Mouse (Mus musculus) adrenal gland, adult (tissue): Measurements from ENCODE around the gene Adamtsl1.

Experiments
- DNase-seq, 2 experiments: peaks; one replicate each; pipeline ENCODE4 v3.0.0; 2022 to 2023; ENCODE audit warnings: low spot score in 1 of 2; ENCODE audit not compliant: inconsistent age in 2 of 2

Adamtsl1 gene

DNA sequence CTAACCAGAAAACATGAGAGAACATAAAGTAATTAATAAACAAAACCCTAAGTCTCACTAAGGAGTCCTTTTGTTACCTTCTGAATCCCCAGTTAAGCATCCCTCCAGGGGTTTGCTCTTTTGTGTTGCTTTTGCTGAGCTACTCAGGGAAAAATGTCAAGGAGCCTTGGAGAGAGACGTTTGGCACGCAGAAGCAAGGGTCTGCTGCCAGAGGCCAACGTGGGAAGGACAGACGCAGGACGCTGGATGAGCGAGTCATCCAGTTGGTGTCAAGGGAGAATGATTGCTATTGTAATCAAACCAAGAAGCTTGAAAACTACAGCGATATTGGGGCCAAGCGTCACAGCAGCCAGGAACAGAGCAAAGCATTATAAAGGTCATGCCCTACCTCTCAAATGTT lies 517.1 kb downstream of the Adamtsl1 start:
- peak; percentile 59 to 91 for DNase-seq

DNA sequence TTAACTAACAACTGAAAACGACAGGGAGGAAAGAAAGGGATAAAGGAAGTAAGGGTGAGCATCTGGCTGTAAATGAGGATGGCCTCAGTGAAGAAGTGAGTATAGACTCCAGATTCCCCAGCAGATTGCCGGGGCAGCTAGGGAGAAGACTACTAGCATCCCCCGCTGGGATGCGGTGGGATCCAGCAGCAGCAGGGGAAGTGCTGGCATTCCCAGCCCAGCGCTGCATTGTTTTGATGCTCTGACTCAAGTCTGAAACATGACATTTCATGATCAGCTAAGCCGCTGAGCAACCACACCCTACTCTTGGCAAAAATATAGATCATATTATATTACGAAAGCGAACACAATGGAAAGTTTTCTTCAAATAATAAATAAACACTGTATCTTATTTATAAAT lies 526.9 kb downstream of the Adamtsl1 start:
- no peak for DNase-seq

DNA sequence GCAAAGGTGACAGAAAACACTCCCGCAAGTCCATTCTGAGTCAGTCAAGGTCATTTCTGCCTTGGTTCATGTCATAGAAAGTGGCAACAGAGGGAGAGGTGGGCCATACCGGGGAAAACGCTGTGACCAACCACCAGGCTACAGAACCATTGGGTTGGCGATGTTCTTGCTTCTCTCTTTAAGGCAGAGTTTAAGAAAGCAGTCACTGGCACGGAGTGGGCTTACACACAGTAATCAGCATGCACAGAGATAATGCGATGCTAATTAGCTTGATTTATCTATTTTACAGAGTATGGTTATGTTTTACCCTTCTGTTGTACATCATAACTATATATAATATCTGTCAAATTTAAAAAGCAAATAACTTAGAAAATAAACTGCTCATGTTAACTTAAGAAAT lies 531.5 kb downstream of the Adamtsl1 start:
- no peak for DNase-seq

DNA sequence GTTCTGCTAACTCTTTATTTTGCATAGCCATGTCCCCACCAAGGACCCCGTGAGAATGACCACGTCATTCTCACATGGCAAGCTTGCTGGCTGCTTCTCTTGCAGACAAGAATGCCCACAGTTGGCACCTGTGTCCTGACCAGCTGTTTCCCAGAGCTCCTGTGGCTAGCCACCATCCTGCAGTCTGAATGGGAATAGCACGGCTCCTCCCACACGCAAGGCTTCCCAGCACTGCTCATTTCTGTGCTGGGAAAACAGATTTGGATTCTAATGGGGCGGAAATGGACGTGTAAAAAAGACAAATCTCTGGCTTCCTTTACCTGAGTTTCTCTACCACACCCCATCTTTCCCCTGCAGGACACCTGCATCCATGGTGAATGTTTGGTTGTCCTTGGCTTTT lies 531.9 kb downstream of the Adamtsl1 start:
- DNase-seq = no peak

DNA sequence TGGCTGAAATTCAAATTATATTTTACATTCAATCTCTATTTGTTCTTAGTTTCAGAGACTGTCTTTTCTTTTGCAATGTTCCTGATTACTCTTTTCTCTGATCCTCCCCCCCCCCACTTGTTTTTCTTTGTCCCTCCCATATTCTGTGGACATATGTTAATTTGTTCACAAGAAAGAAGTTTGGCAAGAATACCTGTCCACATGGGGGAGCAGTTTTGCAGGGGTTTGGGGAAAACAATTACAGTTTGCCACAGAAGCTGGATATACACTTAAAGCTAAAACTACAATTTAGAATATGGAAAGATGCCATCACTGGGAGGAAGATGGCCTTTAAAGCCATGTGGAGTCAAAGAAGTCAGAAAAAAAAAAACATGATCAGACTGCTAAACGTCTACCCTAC lies 532.9 kb downstream of the Adamtsl1 start:
- DNase-seq = peak in 1 of 2 experiments; percentile 37

DNA sequence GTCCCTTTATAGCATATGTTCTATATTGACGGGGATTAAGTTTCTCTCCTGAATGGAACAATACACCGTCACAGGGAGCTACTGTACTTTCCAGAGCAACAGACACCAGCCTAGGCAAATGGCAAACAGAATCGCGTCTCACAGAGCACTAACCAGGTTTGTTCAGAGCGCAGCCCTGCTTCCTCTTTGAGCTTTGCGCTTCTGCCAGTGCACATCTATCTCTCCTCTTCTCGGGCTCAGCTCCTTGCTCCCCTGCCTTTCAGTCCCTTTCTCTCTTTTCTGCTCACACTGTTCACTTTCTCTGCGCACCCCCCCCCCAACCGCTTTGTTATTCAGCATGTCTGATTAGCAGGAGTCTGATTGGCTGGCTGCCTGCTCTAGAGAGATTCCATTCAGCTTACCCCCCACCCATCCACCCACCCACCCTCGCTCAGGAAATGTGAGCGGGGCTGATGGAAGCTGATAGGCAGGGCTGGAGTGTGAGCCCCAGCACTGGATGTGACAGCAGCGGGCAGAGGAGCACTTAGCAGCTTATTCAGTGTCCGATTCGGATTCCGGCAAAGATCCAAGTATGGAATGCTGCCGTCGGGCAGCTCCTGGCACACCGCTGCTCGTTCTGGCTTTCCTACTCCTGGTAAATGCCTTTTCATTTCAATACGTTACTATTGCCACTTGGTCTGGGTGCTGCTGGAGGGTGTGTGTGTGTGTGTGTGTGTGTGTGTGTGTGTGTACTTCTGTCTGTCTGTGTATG lies 539.7 kb downstream of the Adamtsl1 start:
- DNase-seq = peak; percentile 43 to 85

DNA sequence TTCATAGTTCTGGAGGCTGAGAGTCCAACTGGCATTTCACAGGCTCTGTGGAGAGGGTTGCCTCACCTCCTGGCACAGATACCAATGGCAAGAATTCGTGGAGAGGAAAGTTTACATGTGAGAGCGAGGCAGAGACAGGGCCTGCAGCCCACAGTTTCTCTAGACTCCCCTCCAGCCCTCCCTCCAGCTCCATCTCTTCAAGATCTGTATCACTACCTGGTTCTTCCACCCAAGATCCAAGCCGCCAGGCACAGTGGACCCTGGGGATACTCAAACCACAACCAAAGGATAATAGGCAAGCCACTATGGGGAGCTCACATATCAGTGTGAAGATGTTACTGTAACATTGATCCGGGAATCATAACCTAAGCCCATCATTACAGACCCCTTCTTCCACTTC lies 546.6 kb downstream of the Adamtsl1 start:
- no peak for DNase-seq

DNA sequence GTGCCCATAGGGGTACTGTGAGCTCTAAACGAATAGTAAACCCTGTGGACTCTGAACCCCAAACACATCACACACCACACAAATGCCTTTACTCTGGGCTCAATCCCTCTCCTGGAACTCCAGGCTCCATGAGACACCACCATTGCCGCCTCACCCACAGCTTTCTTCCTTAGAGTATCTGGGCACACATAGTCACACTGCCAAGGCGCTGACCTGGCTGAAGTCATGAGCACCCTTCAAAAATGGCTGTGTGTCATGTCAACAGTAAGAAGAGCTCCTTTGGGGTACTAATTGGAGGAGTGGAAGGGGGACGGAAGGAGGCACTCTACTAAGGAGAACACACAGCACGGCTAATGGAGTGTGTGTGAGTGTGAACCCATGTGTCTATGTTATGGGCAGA lies 554.4 kb downstream of the Adamtsl1 start:
- no peak for DNase-seq

DNA sequence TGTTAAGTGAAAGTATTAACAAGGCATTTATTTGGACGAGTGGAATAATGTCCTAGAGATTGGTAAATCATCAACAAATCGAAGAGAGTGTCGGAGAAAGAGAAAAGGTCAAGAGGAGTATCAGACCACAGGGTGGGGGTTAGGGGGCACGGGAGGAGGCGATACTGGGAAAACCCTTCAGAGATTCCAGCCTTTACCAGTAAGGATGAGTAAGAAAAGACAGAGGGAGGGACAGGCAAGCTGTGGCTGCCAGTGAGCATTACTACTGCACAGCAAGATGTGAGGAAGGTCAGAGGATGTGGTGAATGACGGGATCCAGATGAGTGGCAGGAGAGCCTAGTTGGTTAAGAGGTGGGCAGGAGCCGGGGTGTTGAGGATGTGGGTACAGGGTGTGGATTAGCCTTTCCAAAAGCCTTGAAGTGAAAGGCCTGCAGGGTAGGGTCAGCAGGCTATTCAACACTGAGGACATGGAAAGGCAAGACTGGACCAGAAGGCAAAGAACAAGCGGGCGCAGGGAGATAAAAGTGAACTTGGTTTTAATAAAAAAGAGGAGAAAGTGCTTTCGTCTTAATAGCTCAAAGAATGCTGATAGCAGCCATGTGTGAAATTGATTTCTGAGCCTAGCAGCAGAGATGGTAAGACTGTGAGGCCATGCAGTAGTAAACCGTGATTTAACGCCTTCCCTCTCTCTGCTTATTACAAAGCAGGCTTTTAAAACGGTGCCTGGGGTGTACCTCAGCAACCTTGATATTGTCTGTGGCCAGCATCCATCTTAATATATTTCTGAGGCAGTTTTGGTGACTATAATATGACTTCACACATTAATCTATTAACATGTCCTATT lies 555.1 kb downstream of the Adamtsl1 start:
- DNase-seq = no peak

DNA sequence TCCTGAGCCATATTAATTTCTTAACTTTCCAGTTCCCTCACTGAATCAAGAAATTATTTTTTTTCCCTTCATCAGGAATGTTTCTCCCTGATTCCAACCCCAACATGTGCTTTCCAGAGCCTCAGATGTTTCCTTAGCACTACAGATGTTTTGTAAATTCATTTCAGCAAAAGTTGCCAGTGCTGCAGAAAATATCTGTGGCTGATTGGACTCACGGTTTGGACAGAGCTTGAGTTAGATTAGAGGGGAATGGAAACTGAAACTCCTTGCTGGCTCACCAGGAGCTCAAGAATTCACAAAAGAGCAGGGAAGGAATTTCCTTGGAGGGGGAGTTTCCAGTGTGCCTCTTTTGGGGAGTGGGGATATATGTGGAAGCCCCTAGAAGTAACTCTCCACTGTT lies 560.9 kb downstream of the Adamtsl1 start:
- no peak for DNase-seq

DNA sequence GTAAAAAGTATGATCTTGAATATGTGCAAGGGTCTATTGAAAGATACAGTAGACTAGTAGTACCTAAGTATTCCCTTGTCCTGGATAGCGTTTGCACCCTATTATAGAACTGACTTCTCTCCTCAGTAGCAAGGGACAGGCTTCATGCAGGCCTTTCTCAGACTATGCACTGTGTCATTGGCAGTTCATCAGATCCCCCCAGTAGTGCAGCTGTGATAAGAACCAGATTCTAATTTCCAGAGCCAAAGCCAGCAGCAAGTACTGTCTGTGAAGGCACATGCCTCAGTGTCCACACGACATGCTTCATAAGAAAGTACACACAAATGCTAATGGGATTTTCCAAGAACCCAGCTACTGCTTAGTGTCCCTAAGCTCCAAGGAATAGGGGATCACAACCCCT lies 563.4 kb downstream of the Adamtsl1 start:
- DNase-seq = no peak

DNA sequence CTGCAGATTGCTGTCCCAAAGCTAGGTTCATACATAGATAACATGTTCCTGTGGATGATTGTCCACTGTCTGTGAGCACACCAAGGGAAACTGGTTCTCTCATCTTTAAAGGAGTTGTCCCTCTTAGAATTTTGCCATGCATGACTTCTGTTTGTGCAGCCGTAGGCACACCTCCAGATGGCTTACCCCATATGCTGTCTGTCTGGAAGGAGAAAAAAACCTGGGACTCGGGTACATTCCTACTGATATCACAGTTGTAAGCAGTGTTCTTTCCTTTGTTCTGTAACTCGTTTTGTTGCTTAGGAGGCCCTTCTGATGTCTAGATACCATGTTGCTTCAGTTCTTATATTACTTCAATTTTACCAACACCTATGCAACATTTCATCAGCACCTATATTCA lies 563.9 kb downstream of the Adamtsl1 start:
- no peak for DNase-seq

DNA sequence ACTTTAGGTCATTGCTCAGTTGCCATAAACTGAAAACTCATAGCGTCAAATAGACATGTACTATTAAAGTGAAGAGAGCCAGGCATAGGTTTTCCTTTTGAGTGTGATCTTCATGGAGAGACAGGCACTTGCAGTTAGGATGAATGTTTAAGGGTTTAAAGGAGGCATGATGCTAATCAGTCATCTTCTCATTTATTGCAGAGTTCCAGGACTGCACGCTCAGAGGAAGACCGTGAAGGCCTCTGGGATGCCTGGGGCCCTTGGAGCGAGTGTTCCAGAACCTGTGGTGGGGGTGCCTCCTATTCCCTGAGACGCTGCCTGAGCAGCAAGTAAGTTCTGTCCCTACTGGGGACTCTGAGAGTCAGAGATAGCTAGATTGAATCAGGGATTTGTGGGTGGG lies 573.5 kb downstream of the Adamtsl1 start:
- DNase-seq = no peak

DNA sequence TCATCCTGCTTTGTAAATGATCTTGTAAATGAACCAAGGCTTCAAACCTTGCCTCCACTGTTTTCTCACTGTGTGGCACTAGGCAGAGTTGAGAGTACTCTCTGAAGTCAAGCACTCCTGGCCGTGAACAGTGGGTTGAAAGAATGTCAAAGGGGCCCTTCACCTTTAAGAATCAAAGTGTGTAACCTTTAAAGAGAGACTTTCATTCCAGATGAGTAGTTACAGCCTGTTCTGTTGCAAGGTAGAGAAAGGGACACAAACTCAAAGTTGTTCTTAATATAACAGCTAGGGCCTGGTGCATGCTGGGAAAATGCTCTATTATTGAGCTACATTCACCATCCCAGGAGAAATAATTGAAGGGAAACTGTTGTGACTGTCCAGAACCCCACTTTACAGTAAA lies 589.2 kb downstream of the Adamtsl1 start:
- DNase-seq = peak; percentile 22 to 65

DNA sequence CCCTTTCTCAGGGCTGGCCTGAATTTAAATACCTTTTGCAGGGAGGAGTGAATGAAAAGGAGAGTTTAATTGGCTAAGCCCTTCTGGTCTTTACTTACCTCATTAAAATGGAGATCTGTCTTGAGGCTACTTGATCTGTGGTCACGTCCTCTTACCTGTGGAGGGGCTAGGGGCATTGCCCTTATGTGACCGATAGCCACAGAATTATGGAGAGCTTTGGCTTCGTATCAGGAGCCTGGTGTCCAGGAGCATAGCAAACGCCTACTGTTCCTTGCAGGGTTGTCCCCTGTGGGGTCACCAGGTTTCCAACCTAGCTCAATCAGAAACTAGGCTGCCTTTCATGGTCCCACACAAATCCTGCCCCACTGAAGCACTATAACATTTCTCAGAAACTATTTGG lies 594.4 kb downstream of the Adamtsl1 start:
- no peak for DNase-seq

DNA sequence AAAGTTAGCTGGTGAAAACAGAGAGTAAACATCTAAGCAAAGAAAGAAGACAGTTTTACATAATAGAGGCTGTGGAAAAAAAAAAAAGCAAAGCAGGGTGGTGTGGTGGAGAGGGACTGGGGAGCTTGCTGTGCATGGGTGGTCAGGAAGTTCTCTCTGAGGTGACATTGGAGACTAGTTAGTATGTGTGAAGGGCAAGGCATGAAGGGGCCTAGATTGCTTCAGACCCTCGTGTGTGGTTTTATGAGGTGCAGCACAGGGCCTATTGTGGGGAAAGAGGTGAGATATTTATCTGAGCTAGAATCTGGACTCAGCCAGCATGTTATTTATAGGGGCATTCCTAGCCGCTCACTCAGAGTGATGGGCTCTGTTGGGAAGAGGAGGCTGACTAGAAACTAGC lies 605.1 kb downstream of the Adamtsl1 start:
- no peak for DNase-seq

DNA sequence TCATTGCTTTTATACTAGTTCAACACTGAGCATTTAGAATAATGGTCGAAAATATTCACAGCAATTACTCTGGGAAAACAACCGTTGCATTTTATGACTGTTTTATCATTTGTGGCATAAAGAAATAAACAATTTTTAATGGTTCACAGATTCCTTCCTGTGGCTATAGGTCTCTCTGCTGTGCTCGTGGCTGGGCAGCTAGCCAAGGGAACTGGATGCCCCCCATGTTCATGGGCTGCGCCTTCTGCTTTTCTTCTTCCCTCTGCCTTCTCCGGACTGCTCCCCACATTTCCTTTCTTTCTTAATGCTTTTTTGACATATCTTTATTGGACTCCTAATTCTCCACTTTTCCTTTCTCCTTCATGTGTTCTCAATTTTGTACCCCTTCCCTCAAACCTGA lies 608.5 kb downstream of the Adamtsl1 start:
- no peak for DNase-seq

DNA sequence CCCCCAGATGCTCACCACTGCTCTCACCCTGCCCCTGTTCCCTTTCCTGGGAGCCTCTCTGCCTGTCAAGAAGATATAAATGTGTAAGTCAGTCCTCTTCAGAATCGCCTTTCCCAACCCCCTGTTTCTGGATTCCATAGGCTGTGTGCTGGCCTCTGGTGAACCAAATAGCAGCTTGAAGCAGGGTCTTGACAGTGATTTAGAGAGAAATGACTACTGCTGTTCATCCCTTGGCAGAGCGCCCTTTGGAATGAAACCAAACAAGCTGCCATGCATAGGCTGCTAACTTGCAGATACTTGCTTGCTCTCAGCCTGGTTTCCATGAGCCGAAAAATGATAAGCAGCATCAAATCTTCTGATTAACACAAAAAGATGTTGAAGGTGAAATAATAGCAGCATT lies 610.4 kb downstream of the Adamtsl1 start:
- DNase-seq = peak; percentile 72 to 89

DNA sequence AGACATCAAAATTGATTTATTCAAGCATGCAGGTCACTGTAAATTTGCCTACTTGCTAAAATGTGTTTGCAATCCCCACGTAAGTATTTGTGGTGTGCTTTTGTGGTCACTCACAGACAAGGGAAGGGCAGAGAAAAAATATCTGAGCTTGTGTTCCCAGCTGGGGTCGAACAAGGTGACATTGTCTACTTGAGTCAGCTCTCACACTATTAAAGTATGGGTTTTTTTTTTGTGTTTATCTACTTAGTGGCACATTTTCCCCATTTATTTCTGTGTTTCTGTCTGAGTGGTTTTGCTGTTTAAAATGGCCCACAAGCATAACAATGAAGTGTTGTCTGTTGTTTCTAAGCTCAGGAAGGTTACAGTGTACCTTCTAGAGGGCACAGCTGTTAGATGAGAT lies 612.7 kb downstream of the Adamtsl1 start:
- no peak for DNase-seq

DNA sequence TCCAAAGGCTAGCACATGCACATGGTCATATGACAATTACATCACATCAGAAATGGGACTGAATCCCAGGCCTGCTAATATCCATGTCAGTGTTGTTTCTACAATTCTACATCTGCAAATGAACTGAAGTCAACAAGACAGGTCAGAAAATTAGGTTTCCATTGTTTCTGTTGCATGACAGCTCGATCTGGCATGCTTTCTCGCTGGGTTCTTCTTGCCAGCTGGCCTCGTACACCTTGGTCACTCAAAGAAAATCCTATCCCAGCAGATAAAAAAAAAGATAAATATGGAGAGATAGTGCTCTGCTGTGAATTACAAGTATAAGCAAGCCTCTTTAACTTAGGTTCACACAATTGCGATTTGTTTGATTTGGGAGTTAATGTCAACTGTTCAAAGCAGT lies 644.6 kb downstream of the Adamtsl1 start:
- DNase-seq = no peak

DNA sequence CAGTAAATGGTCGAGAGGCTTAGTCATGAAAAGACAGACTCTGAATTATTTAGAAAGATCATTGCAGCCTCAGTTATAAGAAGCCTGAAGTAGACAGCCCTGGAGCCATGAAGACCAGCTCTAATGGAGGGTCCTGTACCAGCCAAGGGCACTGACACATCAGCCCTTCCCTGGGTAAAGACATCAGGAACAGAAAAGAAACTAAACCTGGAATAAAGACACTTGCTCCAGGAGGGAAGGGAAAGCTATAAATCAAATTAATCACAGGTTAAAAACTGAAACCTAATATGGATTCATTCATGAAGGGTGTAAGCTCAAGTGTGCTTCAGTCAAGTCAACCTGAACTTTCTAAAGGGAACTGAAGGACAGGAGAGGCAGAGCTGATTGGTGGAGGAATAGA lies 645.4 kb downstream of the Adamtsl1 start:
- DNase-seq = no peak

DNA sequence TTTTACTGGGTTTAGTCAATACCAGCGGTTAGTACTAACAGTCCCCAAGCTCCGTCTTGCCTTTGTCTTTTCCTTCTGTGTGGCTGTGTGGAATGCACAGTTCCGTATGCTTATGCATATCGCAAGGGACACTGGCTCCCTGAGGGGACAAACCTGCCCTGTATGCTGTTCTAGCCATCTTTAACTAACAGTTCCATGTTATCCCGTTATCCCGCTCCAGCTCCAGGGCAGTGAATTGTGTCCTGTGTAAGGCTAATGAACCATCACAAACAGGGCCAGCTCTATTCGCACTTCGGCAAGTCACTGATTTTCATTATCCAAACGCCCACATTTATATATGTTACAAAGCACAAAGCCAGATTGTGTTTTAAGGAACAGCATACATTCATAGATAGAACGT lies 656.8 kb downstream of the Adamtsl1 start:
- DNase-seq = no peak

DNA sequence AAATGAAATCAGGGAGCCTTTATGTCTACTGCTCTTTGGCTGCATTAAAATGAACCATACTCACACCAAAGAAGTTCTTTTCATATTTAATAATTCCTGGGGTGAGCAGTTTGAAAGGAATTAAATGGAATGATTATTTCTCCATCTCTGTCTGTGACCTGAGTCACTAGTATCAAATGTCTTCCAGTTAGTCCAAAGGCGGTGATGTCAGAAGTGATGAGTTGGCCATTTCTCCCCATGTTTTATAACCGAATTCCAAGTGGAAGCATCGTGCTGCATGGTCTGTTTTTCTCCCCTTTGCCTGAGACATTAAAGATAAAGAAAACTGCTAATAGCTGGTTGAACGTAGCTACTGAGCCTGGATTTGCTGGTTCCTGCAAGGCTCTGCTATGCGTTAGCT lies 657.5 kb downstream of the Adamtsl1 start:
- DNase-seq = no peak
